Mouse (Mus musculus): ENCODE measurements at regions not wholly inside any gene's neighbourhood (a gene's known extent, or its start where the extent isn't known, plus 50 kb on each side); places are given as distances from the start of the nearest gene placed in this dataset.
A peak's percentile ranks its signal among the peaks of the same experiment; 100 is the strongest.

DNA sequence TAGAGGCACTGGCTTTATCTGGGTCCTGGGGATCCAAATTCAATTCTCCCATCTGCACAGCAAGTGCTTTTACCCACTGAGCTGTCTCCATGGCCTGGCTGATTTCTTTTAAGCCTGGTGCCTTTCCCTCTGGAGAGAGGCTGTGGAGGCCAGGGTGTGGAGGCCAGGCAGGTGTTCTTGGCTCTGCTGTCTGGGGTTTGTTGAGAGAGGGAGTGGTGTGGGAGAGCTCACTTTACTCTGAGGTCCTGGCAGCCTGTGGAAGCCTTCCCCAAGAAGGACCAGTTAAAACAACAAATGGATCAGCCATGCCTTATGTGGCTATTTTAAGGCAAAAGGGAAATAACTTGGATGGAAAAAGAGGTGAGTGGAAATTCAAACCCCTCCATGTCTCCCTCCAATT, 86.5 kb downstream of the Rpl14 start:
- intact Hi-C loops (cut with DNase I), result no loop called here
- H3K4me3 ChIP-seq, result no peak overlapping the region
- H3K27ac ChIP-seq, result no peak overlapping the region
- DNase-seq (ENCODE audit: extremely low spot score in 1 of 2, low spot score in 2 of 2), result no peak
- no peak for TF ChIP-seq CTCF (IDR thresholded peaks at IDR 0.05)

GRCm38 (mm10) chr9:120658576-120658975, 87.3 kb downstream of the Rpl14 start:
- TF ChIP-seq CTCF (IDR thresholded peaks at IDR 0.05), result no peak
- intact Hi-C loops (cut with DNase I), result no loop called here
- no peak overlapping the region for H3K4me3 ChIP-seq
- H3K27ac ChIP-seq, result no peak overlapping the region
- no peak for DNase-seq (ENCODE audit: extremely low spot score in 1 of 2, low spot score in 2 of 2)

DNA sequence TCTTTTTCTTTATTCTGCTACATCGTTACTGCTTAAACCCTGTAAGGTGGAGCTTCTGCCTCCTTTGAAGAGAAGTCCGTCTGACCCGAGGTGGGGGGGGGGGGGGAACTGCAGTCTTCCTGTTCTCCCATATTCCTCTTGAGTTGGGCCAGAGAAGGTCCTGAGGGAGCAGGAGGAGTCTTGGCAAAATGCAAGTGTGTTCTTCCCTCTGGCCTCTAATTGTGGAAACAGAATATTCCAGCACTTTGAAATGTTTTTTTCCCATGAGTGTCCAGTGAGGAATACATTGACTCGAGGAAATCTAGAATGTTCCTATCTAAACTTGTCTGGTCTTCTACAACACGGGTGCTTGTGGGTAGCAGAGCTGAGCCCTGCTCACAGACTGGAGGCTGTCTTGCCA, 90.0 kb downstream of the Rpl14 start:
- TF ChIP-seq CTCF (IDR thresholded peaks at IDR 0.05), result no peak
- intact Hi-C loops (cut with DNase I), result no loop called here
- no peak for DNase-seq (ENCODE audit: extremely low spot score in 1 of 2, low spot score in 2 of 2)
- peak overlapping the region; percentile 55 for H3K27ac ChIP-seq
- H3K4me3 ChIP-seq, result no peak overlapping the region

- intact Hi-C loops (cut with DNase I), result no loop called here
- H3K4me3 ChIP-seq, result no peak overlapping the region
- peak overlapping the region; percentile 55 for H3K27ac ChIP-seq
- TF ChIP-seq CTCF (IDR thresholded peaks at IDR 0.05), result no peak
- DNase-seq (ENCODE audit: extremely low spot score in 1 of 2, low spot score in 2 of 2), result no peak
Observed at GRCm38 (mm10) chr9:120661641-120662227, 90.5 kb downstream of the Rpl14 start.

DNA sequence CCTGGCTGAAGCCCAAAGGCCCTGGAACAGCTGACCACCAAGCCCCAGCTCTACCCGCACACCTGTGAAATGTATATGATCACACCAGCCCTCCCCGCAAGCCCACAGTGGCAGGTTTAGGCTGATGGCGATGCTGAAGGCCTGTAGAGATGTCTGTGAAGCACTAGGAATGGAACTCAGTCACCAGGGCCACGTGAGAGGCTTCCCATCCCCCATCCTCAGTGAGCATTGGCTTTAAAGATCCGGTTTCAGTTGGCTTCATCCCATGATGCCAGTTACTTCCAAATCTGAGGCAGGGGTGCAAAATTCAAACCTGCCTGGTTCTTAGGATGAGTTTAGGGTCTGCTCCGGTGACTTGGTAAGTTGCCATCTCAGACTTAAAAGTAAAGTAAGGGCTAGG, 91.9 kb downstream of the Rpl14 start:
- no peak overlapping the region for H3K4me3 ChIP-seq
- H3K27ac ChIP-seq, result no peak overlapping the region
- no peak for TF ChIP-seq CTCF (IDR thresholded peaks at IDR 0.05)
- DNase-seq (ENCODE audit: extremely low spot score in 1 of 2, low spot score in 2 of 2), result no peak
- intact Hi-C loops (cut with DNase I), result no loop called here

GRCm38 (mm10) chr9:120664086-120664485, 92.8 kb downstream of the Rpl14 start:
- Histone ChIP-seq H3K4me3 (no peak overlapping the region), H3K27ac (no peak overlapping the region)
- no peak for DNase-seq (ENCODE audit: extremely low spot score in 1 of 2, low spot score in 2 of 2)
- TF ChIP-seq CTCF (IDR thresholded peaks at IDR 0.05), result no peak
- intact Hi-C loops (cut with DNase I), result no loop called here

DNA sequence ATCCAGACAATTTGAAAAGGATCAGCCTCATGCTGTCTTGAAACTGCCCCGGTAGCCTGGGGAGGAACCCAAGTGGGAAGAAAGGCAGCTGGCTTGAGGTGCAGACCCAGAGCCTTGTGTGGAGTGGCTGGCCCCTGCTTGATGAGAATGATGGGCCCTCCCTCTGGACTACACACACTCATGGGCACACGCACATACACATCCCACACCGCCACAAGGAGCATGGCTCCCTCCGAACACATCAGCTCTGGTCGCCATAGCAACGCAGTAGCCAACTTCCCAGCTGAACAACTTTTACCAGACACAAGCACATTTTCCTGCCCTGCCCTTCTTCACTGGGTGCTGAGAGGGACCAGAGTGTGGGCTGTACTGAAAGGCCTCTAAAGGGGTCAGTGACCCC, 101.2 kb downstream of the Rpl14 start:
- no peak for TF ChIP-seq CTCF (IDR thresholded peaks at IDR 0.05)
- Histone ChIP-seq H3K27ac (no peak overlapping the region), H3K4me3 (no peak overlapping the region)
- intact Hi-C loops (cut with DNase I), result no loop called here
- peak; percentile 47 for DNase-seq (ENCODE audit: extremely low spot score in 1 of 2, low spot score in 2 of 2)

GRCm38 (mm10) chr9:120674855-120675254, 103.6 kb downstream of the Rpl14 start:
- intact Hi-C loops (cut with DNase I), result no loop called here
- Histone ChIP-seq H3K4me3 (no peak overlapping the region), H3K27ac (no peak overlapping the region)
- DNase-seq (ENCODE audit: extremely low spot score in 1 of 2, low spot score in 2 of 2), result no peak
- no peak for TF ChIP-seq CTCF (IDR thresholded peaks at IDR 0.05)

DNA sequence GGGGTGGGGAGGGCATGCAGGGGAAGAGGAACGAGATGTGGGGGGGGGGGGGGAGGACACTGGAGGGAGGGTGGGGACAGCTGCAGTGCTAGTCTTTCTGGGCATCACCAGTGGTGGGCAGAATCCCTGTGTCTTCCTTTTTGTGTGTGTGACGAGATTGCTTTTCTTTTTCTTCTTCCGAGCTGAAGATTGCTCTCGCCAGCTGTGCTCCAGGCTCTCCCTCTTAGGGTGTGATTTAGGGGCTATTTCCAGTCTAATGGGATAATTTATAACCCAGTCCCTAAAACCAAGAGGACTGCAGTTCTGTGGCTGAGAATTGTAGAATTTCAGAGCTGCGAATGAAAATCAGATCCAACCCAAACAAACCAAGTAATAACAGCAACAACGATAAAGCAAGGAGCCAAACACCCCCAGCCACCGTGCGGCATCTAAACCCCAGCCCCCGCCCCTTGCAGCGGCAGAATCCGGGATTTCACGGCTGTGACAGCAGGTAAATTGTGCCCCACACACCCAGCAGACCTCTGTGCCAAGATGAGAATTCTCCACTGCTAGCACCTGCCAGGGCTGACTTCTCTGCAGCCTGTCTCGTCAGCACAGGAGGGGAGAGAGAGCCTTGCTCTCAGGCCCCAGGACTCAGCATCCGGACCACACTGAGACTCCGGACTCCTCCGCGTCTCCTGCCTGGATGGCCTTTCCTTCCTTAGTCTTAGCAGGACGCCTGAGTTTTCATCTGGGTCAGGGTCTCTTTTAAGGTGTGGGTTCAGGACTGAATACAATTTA, 104.3 kb downstream of the Rpl14 start:
- no peak overlapping the region for H3K27ac ChIP-seq
- TF ChIP-seq CTCF (IDR thresholded peaks at IDR 0.05), result no peak
- peak overlapping the region; percentile 33 for H3K4me3 ChIP-seq
- DNase-seq (ENCODE audit: extremely low spot score in 1 of 2, low spot score in 2 of 2), result no peak
- intact Hi-C loops (cut with DNase I), result no loop called here

GRCm38 (mm10) chr9:120676301-120676700, 105.1 kb downstream of the Rpl14 start:
- Histone ChIP-seq H3K27ac (no peak overlapping the region), H3K4me3 (no peak overlapping the region; the same call in 1 of the 2 replicates)
- intact Hi-C loops (cut with DNase I), result no loop called here
- TF ChIP-seq CTCF (IDR thresholded peaks at IDR 0.05), result no peak
- no peak for DNase-seq (ENCODE audit: extremely low spot score in 1 of 2, low spot score in 2 of 2)

GRCm38 (mm10) chr9:120676771-120677170, 105.5 kb downstream of the Rpl14 start:
- no peak for TF ChIP-seq CTCF (IDR thresholded peaks at IDR 0.05)
- Histone ChIP-seq H3K27ac (no peak overlapping the region), H3K4me3 (no peak overlapping the region)
- no peak for DNase-seq (ENCODE audit: extremely low spot score in 1 of 2, low spot score in 2 of 2)
- intact Hi-C loops (cut with DNase I), result no loop called here

GRCm38 (mm10) chr9:120677216-120677615, 106.0 kb downstream of the Rpl14 start:
- H3K27ac ChIP-seq, result no peak overlapping the region
- TF ChIP-seq CTCF (IDR thresholded peaks at IDR 0.05), result no peak
- H3K4me3 ChIP-seq, result no peak overlapping the region
- intact Hi-C loops (cut with DNase I), result no loop called here
- DNase-seq (ENCODE audit: extremely low spot score in 1 of 2, low spot score in 2 of 2), result no peak
